Mouse (Mus musculus) midbrain, embryonic 14.5 days (tissue): Measurements from ENCODE around the gene Psmc1. TPM values are rescaled to one million over a fixed set of nuclear protein-coding genes. Genes with fewer than 3 reads are reported as not detected.

Experiments used
- ATAC-seq: fragments of 200-750 bp; cut with Nextera tagmentation; 2 replicates; pipeline ENCODE4 v1.8.0; 2017; ENCODE audit warnings: moderate number of reproducible peaks, moderate library complexity; ENCODE audit not compliant: low FRiP score, low TSS enrichment
- DNase-seq: peaks from one replicate; pipeline ENCODE4 v3.0.0-alpha.2; 2015
- H3K27ac ChIP-seq: fragments of 300-500 bp; sonication (generic); replicated peaks from 2 replicates; pipeline ENCODE4 v1.5.1; 2014; ENCODE audit warnings: mild to moderate bottlenecking, low read depth, low read length, moderate library complexity
- H3K27me3 ChIP-seq: fragments of 300-500 bp; sonication (generic); 2 replicates; pipeline ENCODE4 v1.6.1; 2014; ENCODE audit warnings: low read length, control low read depth, mixed read lengths; ENCODE audit not compliant: control insufficient read depth, insufficient read depth
- H3K36me3 ChIP-seq: fragments of 300-500 bp; sonication (generic); 2 replicates; pipeline ENCODE4 v1.6.1; 2014; ENCODE audit warnings: low read length, control low read depth; ENCODE audit not compliant: control insufficient read depth, insufficient read depth
- H3K4me1 ChIP-seq: fragments of 300-500 bp; sonication (generic); 2 replicates; pipeline ENCODE4 v1.6.1; 2014; ENCODE audit warnings: mild to moderate bottlenecking, antibody characterized with exemption, low read length, control low read depth; ENCODE audit not compliant: control insufficient read depth, insufficient read depth
- H3K4me2 ChIP-seq: fragments of 300-500 bp; sonication (generic); 2 replicates; pipeline ENCODE4 v1.6.1; 2014; ENCODE audit warnings: mild to moderate bottlenecking, low read length, moderate library complexity
- H3K4me3 ChIP-seq: fragments of 300-500 bp; sonication (generic); replicated peaks from 2 replicates; pipeline ENCODE4 v1.5.1; 2014; ENCODE audit warnings: low read depth, low read length
- H3K9ac ChIP-seq: fragments of 300-500 bp; sonication (generic); replicated peaks from 2 replicates; pipeline ENCODE4 v1.6.1; 2014; ENCODE audit warnings: mild to moderate bottlenecking, low read length, moderate library complexity
- H3K9me3 ChIP-seq: fragments of 300-500 bp; sonication (generic); 2 replicates; pipeline ENCODE4 v1.6.1; 2016; ENCODE audit warnings: low read length, control low read depth, mixed read lengths; ENCODE audit not compliant: control insufficient read depth
- WGBS: fragments of 180-500 bp; shearing (Covaris S2); extraction: QIAGEN DNeasy Blood & Tissue Kit; methylation state at CpG from one replicate; pipeline ENCODE4 v1.1.7; 2014; 5-methylcytosine and 5-hydroxymethylcytosine counted together
- polyA plus RNA-seq: library from polyadenylated mRNA; unstranded; fragments of >200 nt; fragmentation: Nextera tagmentation; extraction: Ambion mirVana; gene quantifications from 2 replicates; pipeline ENCODE4 v1.2.1, GENCODE M21; 2014

Gene Psmc1
- polyA plus RNA-seq, 1 experiment from 2014 or later, result 284 TPM

GRCm38 (mm10) chr12:100128961-100129360, 19.0 kb downstream of the Psmc1 start:
- DNase-seq, result no peak
- no peaks in the 10 kb centered on the region for H3K4me1 ChIP-seq
- no peak overlapping the region for H3K4me2 ChIP-seq
- no peaks in the 10 kb centered on the region for H3K9me3 ChIP-seq
- no peaks in the 10 kb centered on the region for H3K27me3 ChIP-seq
- ATAC-seq, result no peak
- H3K9ac ChIP-seq, result no peak overlapping the region
- H3K4me3 ChIP-seq, result no peak overlapping the region
- H3K27ac ChIP-seq, result no peak overlapping the region
- peaks cover 78% of the 10 kb centered on the region for H3K36me3 ChIP-seq
- WGBS, result 83% methylated on average over 8 of the region's 8 CpGs

GRCm38 (mm10) chr12:100131167-100131566, 21.2 kb downstream of the Psmc1 start:
- DNase-seq, result no peak
- ATAC-seq, result no peak
- Histone ChIP-seq H3K4me2 (no peak overlapping the region), H3K27ac (no peak overlapping the region), H3K4me1 (no peaks in the 10 kb centered on the region), H3K9ac (no peak overlapping the region), H3K36me3 (peaks cover 74% of the 10 kb centered on the region), H3K9me3 (no peaks in the 10 kb centered on the region), H3K4me3 (no peak overlapping the region), H3K27me3 (no peaks in the 10 kb centered on the region)
- 93% methylated on average over 9 of the region's 9 CpGs for WGBS

- H3K27ac ChIP-seq, result no peak overlapping the region
- H3K4me1 ChIP-seq, result no peaks in the 10 kb centered on the region
- no peak overlapping the region for H3K4me2 ChIP-seq
- H3K36me3 ChIP-seq, result peaks cover 74% of the 10 kb centered on the region
- DNase-seq (peak; percentile 88), ATAC-seq (peak; percentile 53; the same call in 1 of the 2 replicates)
- H3K27me3 ChIP-seq, result no peaks in the 10 kb centered on the region
- no peak overlapping the region for H3K9ac ChIP-seq
- H3K9me3 ChIP-seq, result no peaks in the 10 kb centered on the region
- WGBS, result 39% methylated on average over 8 of the region's 8 CpGs
- no peak overlapping the region for H3K4me3 ChIP-seq
Observed at GRCm38 (mm10) chr12:100131655-100132054, 21.7 kb downstream of the Psmc1 start.

- ATAC-seq (no peak), DNase-seq (peak; percentile 25)
- Histone ChIP-seq H3K9me3 (no peaks in the 10 kb centered on the region), H3K4me1 (no peaks in the 10 kb centered on the region), H3K27me3 (no peaks in the 10 kb centered on the region), H3K36me3 (peaks cover 84% of the 10 kb centered on the region), H3K9ac (no peak overlapping the region), H3K27ac (no peak overlapping the region), H3K4me2 (no peak overlapping the region), H3K4me3 (no peak overlapping the region)
- 77% methylated on average over 11 of the region's 11 CpGs for WGBS
Observed at GRCm38 (mm10) chr12:100134395-100134936, 24.5 kb downstream of the Psmc1 start.

- DNase-seq (no peak), ATAC-seq (no peak)
- no peak overlapping the region for H3K4me3 ChIP-seq
- H3K4me1 ChIP-seq, result no peaks in the 10 kb centered on the region
- H3K9ac ChIP-seq, result no peak overlapping the region
- peaks cover 85% of the 10 kb centered on the region for H3K36me3 ChIP-seq
- 90% methylated on average over 3 of the region's 3 CpGs for WGBS
- no peak overlapping the region for H3K27ac ChIP-seq
- H3K27me3 ChIP-seq, result no peaks in the 10 kb centered on the region
- H3K4me2 ChIP-seq, result no peak overlapping the region
- H3K9me3 ChIP-seq, result no peaks in the 10 kb centered on the region
Observed at GRCm38 (mm10) chr12:100135117-100135516, 25.2 kb downstream of the Psmc1 start.

GRCm38 (mm10) chr12:100142848-100143523, 33.0 kb downstream of the Psmc1 start:
- Histone ChIP-seq H3K36me3 (peaks cover 96% of the 10 kb centered on the region), H3K9ac (no peak overlapping the region), H3K4me1 (no peaks in the 10 kb centered on the region), H3K9me3 (no peaks in the 10 kb centered on the region), H3K27ac (no peak overlapping the region), H3K4me3 (no peak overlapping the region), H3K27me3 (no peaks in the 10 kb centered on the region), H3K4me2 (no peak overlapping the region)
- DNase-seq (no peak), ATAC-seq (no peak)
- whole genome bisulfite sequencing, result 95% methylated on average over 11 of the region's 11 CpGs

GRCm38 (mm10) chr12:100143737-100144136, 33.8 kb downstream of the Psmc1 start:
- ATAC-seq (no peak), DNase-seq (no peak)
- 97% methylated on average over 9 of the region's 9 CpGs for WGBS
- no peaks in the 10 kb centered on the region for H3K27me3 ChIP-seq
- H3K4me2 ChIP-seq, result no peak overlapping the region
- no peak overlapping the region for H3K9ac ChIP-seq
- H3K27ac ChIP-seq, result no peak overlapping the region
- H3K9me3 ChIP-seq, result no peaks in the 10 kb centered on the region
- H3K4me3 ChIP-seq, result no peak overlapping the region
- no peaks in the 10 kb centered on the region for H3K4me1 ChIP-seq
- peaks cover 94% of the 10 kb centered on the region for H3K36me3 ChIP-seq

GRCm38 (mm10) chr12:100144269-100144668, 34.3 kb downstream of the Psmc1 start:
- H3K36me3 ChIP-seq, result peaks cover 95% of the 10 kb centered on the region
- WGBS, result 93% methylated on average over 5 of the region's 5 CpGs
- H3K4me2 ChIP-seq, result no peak overlapping the region

GRCm38 (mm10) chr12:100152466-100152865, 42.5 kb downstream of the Psmc1 start:
- peaks cover 35% of the 10 kb centered on the region for H3K36me3 ChIP-seq
- no peaks in the 10 kb centered on the region for H3K4me1 ChIP-seq
- no peak overlapping the region for H3K27ac ChIP-seq
- no peak overlapping the region for H3K9ac ChIP-seq
- H3K4me3 ChIP-seq, result no peak overlapping the region
- no peaks in the 10 kb centered on the region for H3K27me3 ChIP-seq
- 93% methylated on average over 7 of the region's 7 CpGs for WGBS
- no peak for ATAC-seq
- H3K9me3 ChIP-seq, result no peaks in the 10 kb centered on the region
- no peak for DNase-seq
- H3K4me2 ChIP-seq, result no peak overlapping the region

More at GRCm38 (mm10) chr12:100144269-100144668, 34.3 kb downstream of the Psmc1 start:
- Histone ChIP-seq H3K9me3 (no peaks in the 10 kb centered on the region), H3K27ac (no peak overlapping the region), H3K4me3 (no peak overlapping the region), H3K27me3 (no peaks in the 10 kb centered on the region), H3K4me1 (no peaks in the 10 kb centered on the region), H3K9ac (no peak overlapping the region)
- no peak for ATAC-seq
- DNase-seq, result no peak
